Mouse (Mus musculus) neural tube, embryonic 15.5 days (tissue): Measurements from ENCODE around the gene Sapcd1. TPM values are rescaled to one million over a fixed set of nuclear protein-coding genes. Genes with fewer than 3 reads are reported as not detected.

ENCODE experiments used
- ATAC-seq: fragments of 200-750 bp; cut with Nextera tagmentation; 2 replicates; pipeline ENCODE4 v1.8.0; 2017; ENCODE audit warnings: mild to moderate bottlenecking, moderate TSS enrichment, moderate library complexity; ENCODE audit not compliant: low FRiP score
- H3K27ac ChIP-seq: fragments of 300-500 bp; sonication (generic); replicated peaks from 2 replicates; pipeline ENCODE4 v1.5.1; 2015; ENCODE audit warnings: mild to moderate bottlenecking, inconsistent platforms
- H3K27me3 ChIP-seq: fragments of 300-500 bp; sonication (generic); replicated peaks from 2 replicates; pipeline ENCODE4 v1.6.1; 2015; ENCODE audit warnings: inconsistent platforms
- H3K36me3 ChIP-seq: fragments of 300-500 bp; sonication (generic); 2 replicates; pipeline ENCODE4 v1.6.1; 2015; ENCODE audit warnings: inconsistent platforms
- H3K4me1 ChIP-seq: fragments of 300-500 bp; sonication (generic); 2 replicates; pipeline ENCODE4 v1.6.1; 2015; ENCODE audit warnings: inconsistent platforms
- H3K4me2 ChIP-seq: fragments of 300-500 bp; sonication (generic); 2 replicates; pipeline ENCODE4 v1.6.1; 2015; ENCODE audit warnings: inconsistent platforms, mild to moderate bottlenecking, moderate library complexity
- H3K4me3 ChIP-seq: fragments of 300-500 bp; sonication (generic); replicated peaks from 2 replicates; pipeline ENCODE4 v1.5.1; 2015; ENCODE audit warnings: mild to moderate bottlenecking, inconsistent platforms
- H3K9ac ChIP-seq: fragments of 300-500 bp; sonication (generic); replicated peaks from 2 replicates; pipeline ENCODE4 v1.6.1; 2015; ENCODE audit warnings: mild to moderate bottlenecking, inconsistent platforms
- H3K9me3 ChIP-seq: fragments of 300-500 bp; sonication (generic); replicated peaks from 2 replicates; pipeline ENCODE4 v1.6.1; 2016; ENCODE audit warnings: inconsistent platforms
- WGBS: fragments of 180-500 bp; shearing (Covaris S2); methylation state at CpG from one replicate; pipeline ENCODE4 v1.1.7; 2015; ENCODE audit warnings: mixed read lengths; 5-methylcytosine and 5-hydroxymethylcytosine counted together
- polyA plus RNA-seq: library from polyadenylated mRNA; unstranded; fragments of >200 nt; fragmentation: Nextera tagmentation; extraction: Ambion mirVana; gene quantifications from 2 replicates; pipeline ENCODE4 v1.2.1, GENCODE M21; 2015

The Sapcd1 gene
- polyA plus RNA-seq, 1 experiment from 2014 or later, result 1.8 TPM

DNA sequence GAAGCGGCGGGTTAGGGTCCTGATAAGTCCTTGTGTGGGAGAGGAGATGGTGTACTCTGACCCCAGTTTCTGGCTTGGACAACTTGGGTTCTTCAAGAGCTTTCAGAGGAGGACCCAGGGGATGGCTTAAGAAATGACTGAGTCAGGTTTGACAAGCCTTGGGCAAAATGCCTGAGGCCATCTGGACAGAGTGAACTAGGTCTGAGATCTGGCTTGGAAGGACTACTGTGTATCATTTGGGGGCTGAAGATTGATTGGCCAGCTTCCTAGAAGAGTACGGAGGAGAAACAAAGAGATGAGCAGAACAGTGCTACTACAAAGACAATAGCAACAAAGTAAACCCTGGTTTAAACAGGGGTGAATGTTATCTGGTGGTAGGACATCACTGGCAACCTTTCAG lies 35.6 kb upstream of the Sapcd1 start:
- Histone ChIP-seq H3K4me3 (no peak overlapping the region), H3K4me1 (peaks cover 38% of the 10 kb centered on the region), H3K36me3 (peaks cover 16% of the 10 kb centered on the region), H3K9me3 (no peaks in the 10 kb centered on the region), H3K4me2 (no peak overlapping the region), H3K9ac (no peak overlapping the region), H3K27me3 (peaks cover 45% of the 10 kb centered on the region), H3K27ac (no peak overlapping the region)
- WGBS, result 89% methylated on average over 3 of the region's 3 CpGs
- no peak for ATAC-seq

DNA sequence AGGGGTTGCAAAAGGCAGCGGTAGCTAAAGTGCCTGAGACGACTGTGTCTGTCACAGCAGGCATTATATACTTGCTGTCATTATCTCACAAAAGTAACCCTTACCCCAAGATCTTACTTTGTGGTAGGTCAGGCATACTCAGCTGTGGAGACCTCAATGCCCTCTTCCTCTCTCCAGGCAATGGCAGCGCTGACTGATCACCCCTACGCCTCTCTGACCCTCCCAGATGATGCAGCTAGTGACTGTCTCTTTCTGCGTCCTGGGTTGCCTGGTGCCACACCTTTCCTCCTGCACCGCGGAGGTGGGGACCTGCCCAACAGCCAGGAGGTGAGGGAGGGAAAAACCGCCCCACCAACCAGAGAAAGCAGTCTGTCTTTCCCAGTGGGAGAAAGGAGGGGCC lies 33.5 kb upstream of the Sapcd1 start:
- 82% methylated on average over 8 of the region's 8 CpGs for whole genome bisulfite sequencing
- H3K9me3 ChIP-seq, result no peaks in the 10 kb centered on the region
- peak overlapping the region; percentile 79; the same call in 1 of the 2 replicates for H3K4me3 ChIP-seq
- peaks cover 30% of the 10 kb centered on the region for H3K27me3 ChIP-seq
- ATAC-seq, result no peak
- H3K9ac ChIP-seq, result no peak overlapping the region
- peak overlapping the region; percentile 15; the same call in 1 of the 2 replicates for H3K4me2 ChIP-seq
- H3K4me1 ChIP-seq, result peaks cover 44% of the 10 kb centered on the region
- H3K27ac ChIP-seq, result no peak overlapping the region
- H3K36me3 ChIP-seq, result peaks cover 16% of the 10 kb centered on the region

DNA sequence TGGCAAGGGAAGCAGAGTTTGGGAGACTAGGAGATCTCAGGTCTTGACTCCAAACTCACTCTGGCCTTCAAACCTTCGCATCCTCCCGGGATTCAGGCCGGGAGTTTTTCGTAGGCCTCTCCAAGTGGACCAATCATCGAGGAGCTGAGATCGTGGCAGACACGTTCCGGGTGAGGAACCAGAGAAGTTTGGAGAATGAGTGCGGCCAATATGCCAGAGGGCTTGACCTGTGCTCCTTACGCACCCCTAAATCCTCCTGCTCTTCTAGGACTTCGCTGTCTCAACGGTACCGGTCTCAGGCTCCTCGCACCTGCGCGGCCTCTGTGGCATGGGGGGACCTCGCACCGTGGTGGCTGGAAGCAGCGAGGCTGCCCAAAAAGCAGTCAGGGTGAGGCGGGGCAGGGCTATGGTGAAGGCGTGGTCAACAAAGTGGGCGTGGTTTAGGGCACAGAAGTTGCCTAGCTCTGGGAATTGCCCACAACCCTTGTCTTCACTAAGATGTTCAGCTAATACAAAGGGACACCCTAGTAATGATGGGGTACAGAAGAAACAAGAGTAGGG lies 33.0 kb upstream of the Sapcd1 start:
- Histone ChIP-seq H3K36me3 (peaks cover 16% of the 10 kb centered on the region), H3K9me3 (no peaks in the 10 kb centered on the region), H3K27me3 (peaks cover 25% of the 10 kb centered on the region), H3K27ac (no peak overlapping the region), H3K4me1 (peaks cover 44% of the 10 kb centered on the region), H3K9ac (peak overlapping the region; percentile 76), H3K4me3 (peak overlapping the region; percentile 79), H3K4me2 (peak overlapping the region; percentile 84)
- WGBS, result 52% methylated on average over 22 of the region's 22 CpGs
- no peak for ATAC-seq

DNA sequence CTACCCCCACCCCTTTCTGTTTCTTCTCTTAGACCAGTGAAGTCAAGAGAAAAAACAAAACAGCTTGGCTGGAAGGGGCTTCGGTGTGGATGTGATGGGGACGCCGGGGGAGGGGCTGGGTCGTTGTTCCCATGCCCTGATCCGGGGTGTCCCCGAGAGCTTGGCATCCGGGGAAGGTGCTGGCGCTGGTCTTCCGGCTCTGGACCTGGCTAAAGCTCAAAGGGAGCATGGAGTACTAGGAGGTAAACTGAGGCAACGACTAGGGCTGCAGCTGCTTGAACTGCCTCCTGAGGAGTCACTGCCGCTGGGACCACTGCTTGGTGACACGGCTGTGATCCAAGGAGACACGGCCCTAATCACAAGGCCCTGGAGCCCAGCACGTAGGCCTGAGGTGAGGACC lies 32.3 kb upstream of the Sapcd1 start:
- H3K9me3 ChIP-seq, result no peaks in the 10 kb centered on the region
- 0 out of 2 replicates have a peak, but pooled peaks have one; percentile 7 for ATAC-seq
- WGBS, result 24% methylated on average over 14 of the region's 14 CpGs

DNA sequence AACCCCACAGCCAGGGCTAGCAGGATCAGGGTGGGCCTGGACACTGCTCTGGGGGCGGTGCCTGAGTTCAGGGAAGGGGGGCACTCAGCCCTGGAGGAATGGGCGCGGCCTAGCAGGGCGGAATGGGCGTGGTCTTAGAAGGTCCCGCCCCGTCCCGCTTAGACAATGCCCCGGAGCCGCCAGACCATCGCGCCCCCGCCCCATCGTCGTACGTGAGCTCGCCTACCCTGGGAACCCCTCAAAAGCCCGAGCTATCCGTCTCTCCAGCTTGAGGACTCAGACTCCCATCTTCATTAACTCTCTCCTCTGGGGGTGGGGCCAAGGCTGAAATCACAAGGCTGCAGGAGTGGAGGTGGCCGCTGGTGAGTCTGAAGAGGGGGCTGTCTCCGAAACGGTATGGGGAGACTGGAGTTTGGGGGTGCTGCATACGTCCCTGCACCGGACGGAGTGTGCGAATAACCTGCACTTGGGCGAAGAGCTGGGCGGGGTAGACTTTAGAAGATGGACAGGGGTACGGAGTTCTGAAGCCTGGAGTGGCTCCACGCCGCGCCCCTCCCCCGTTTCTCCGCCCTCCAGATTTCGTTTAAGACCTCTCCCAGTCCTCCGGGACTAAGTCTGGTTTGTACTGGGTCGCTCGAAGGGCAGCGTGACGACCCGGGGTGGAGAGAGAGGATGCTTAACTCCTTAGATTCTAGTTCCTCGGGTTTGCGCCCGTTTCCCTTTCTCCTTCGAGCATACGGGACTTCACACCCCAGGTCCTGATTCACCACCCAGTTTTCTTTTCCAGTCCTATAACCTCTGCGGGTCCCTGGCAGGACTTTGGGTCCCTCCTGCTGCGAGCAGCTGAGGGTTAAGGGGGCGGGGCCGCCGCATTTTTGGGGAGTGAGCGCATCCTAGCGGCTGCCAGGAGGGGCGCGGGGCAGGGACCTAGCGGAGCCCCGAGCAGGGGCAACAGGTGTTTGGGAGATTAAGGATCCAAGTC lies 31.4 kb upstream of the Sapcd1 start, which contains the start of gene Ddah2:
Gene Ddah2, plus strand, starts transcription at position 125 of the 982 bp plus-strand sequence.
- Histone ChIP-seq H3K27me3 (peaks cover 9% of the 10 kb centered on the region), H3K9ac (peak within 1 kb of the TSS; percentile 76), H3K4me3 (peak within 1 kb of the TSS; percentile 79), H3K4me2 (peak within 1 kb of the TSS; percentile 84), H3K4me1 (peaks cover 29% of the 10 kb centered on the region), H3K27ac (peak within 1 kb of the TSS; percentile 86), H3K9me3 (no peaks in the 10 kb centered on the region), H3K36me3 (peaks cover 18% of the 10 kb centered on the region)
- peak; percentile 93 for ATAC-seq
- under 1% methylated on average over 56 of the region's 57 CpGs for WGBS

More for the DNA sequence above, 32.3 kb upstream of the Sapcd1 start:
- H3K4me2 ChIP-seq, result peak overlapping the region; percentile 84
- H3K4me3 ChIP-seq, result peak overlapping the region; percentile 79
- H3K4me1 ChIP-seq, result peaks cover 37% of the 10 kb centered on the region
- peak overlapping the region; percentile 86 for H3K27ac ChIP-seq
- peaks cover 17% of the 10 kb centered on the region for H3K27me3 ChIP-seq
- peak overlapping the region; percentile 76 for H3K9ac ChIP-seq
- peaks cover 16% of the 10 kb centered on the region for H3K36me3 ChIP-seq

DNA sequence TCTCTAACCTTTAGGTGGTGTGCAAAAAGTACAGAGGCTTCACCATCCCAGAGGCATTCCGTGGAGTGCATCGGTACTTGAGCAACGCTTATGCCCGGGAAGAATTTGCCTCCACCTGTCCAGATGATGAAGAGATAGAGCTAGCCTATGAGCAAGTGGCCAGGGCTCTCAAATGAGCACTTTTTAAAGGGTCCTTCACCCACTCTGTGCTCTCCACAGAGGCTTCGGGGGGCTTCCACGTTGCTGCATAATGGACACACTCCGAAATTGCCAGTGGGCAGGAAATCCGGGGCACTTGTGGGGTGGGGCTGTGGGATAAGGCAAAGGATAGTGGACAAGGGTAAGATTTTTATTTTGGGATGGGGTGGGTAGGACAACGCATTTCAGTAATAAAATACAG lies 30.5 kb upstream of the Sapcd1 start:
- Histone ChIP-seq H3K4me1 (peaks cover 28% of the 10 kb centered on the region), H3K27ac (peak overlapping the region; percentile 86), H3K9ac (peak overlapping the region; percentile 76; the same call in 1 of the 2 replicates), H3K36me3 (peaks cover 18% of the 10 kb centered on the region), H3K4me2 (peak overlapping the region; percentile 84), H3K4me3 (peak overlapping the region; percentile 79), H3K9me3 (no peaks in the 10 kb centered on the region), H3K27me3 (peaks cover 2% of the 10 kb centered on the region; the same call in 1 of the 2 replicates)
- 63% methylated on average over 9 of the region's 9 CpGs for WGBS
- ATAC-seq, result no peak

DNA sequence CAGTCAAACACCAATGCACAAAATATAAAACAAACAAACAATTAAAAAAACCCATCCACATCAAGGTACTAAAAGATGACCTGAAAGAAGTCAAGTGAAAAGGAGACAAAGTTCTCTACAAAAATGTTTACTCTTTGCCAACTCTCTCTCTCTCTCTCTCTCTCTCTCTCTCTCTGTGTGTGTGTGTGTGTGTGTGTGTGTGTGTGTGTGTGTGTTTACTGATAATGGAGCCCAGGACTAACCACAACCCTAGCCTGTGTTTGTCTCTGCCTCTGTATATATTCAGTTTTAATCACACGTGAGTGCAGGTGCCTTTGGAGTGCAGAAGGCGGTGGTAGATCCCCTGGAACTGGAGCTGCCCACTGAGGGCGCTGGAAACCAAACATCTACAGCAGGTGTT lies 29.3 kb upstream of the Sapcd1 start:
- 85% methylated on average over 3 of the region's 3 CpGs for WGBS
- H3K9me3 ChIP-seq, result no peaks in the 10 kb centered on the region
- H3K9ac ChIP-seq, result no peak overlapping the region
- H3K4me3 ChIP-seq, result no peak overlapping the region
- no peak overlapping the region for H3K4me2 ChIP-seq
- H3K4me1 ChIP-seq, result peaks cover 36% of the 10 kb centered on the region
- peaks cover 16% of the 10 kb centered on the region for H3K36me3 ChIP-seq
- H3K27me3 ChIP-seq, result no peaks in the 10 kb centered on the region
- H3K27ac ChIP-seq, result no peak overlapping the region
- ATAC-seq, result no peak

DNA sequence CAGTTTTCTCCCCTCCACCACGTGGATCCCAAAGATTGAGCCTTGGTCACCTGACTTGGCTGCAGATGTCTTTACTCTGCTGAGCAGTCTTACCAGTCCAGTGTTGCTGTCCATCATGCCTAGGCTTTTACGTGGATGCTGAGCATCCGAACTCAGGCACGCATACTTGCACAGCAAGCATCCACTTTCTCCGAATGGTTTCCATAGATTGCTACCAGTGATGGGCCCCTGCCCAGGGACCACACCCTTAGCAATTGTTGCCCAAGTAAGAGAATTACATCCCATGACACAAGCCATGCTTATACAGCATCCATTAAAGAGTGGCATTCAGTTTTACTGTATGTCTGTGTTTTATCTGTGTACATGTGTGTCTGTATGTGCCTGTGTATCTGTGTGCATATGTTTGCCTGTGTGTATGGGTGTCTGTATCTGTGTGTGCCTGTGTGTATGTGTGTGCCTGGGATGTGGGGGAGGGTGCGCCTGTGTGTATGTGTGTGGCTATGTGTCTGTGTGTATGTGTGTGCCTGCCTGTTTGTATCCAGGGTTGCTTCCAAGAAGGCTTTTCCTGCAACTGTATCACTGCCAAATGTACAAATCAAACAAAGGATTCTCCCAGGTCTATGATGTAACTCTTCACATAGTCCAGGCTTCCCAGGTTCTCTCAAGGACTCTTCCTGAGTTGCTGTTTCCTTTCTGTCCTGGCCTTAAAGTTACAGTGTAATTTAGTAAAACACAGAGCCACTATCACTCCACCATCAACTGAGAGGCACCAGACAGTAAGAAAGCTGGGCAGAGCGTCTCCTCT lies 28.1 kb upstream of the Sapcd1 start:
- Histone ChIP-seq H3K36me3 (peaks cover 6% of the 10 kb centered on the region), H3K9ac (no peak overlapping the region; the same call in 1 of the 2 replicates), H3K4me1 (peaks cover 41% of the 10 kb centered on the region), H3K27ac (no peak overlapping the region), H3K4me3 (no peak overlapping the region), H3K4me2 (no peak overlapping the region), H3K9me3 (no peaks in the 10 kb centered on the region), H3K27me3 (no peaks in the 10 kb centered on the region)
- 94% methylated on average over 7 of the region's 7 CpGs for WGBS
- no peak for ATAC-seq

DNA sequence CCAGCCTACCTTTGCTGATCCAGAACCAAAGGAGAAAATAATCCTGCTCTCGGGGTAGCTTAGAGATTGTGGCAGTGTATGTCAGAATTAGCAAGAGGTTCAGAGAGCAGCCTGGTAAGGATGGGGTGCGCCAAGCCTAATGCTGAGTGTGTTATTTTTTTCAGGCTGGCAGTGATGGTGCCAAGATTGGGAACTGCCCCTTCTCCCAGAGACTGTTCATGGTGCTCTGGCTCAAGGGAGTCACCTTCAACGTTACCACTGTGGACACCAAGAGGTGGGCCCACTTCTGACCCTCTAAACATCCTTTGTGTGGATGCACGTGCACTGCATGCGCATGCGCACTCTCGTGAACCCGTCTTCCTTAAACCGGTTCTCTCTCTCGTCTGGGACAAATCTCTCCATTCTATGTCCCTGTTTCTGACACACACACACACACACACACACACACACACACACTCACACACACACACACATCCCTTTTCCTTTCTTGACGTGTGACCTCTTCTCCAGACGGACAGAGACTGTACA lies 24.5 kb upstream of the Sapcd1 start:
- H3K36me3 ChIP-seq, result peaks cover 2% of the 10 kb centered on the region; the same call in 1 of the 2 replicates
- 81% methylated on average over 12 of the region's 12 CpGs for WGBS
- peak overlapping the region; percentile 42 for H3K4me3 ChIP-seq
- H3K4me2 ChIP-seq, result peak overlapping the region; percentile 60
- H3K27me3 ChIP-seq, result no peaks in the 10 kb centered on the region
- peaks cover 40% of the 10 kb centered on the region for H3K4me1 ChIP-seq
- H3K9ac ChIP-seq, result 0 out of 2 replicates have a peak overlapping the region, but pooled peaks have one; percentile 51
- no peak for ATAC-seq
- H3K9me3 ChIP-seq, result no peaks in the 10 kb centered on the region
- H3K27ac ChIP-seq, result peak overlapping the region; percentile 83

DNA sequence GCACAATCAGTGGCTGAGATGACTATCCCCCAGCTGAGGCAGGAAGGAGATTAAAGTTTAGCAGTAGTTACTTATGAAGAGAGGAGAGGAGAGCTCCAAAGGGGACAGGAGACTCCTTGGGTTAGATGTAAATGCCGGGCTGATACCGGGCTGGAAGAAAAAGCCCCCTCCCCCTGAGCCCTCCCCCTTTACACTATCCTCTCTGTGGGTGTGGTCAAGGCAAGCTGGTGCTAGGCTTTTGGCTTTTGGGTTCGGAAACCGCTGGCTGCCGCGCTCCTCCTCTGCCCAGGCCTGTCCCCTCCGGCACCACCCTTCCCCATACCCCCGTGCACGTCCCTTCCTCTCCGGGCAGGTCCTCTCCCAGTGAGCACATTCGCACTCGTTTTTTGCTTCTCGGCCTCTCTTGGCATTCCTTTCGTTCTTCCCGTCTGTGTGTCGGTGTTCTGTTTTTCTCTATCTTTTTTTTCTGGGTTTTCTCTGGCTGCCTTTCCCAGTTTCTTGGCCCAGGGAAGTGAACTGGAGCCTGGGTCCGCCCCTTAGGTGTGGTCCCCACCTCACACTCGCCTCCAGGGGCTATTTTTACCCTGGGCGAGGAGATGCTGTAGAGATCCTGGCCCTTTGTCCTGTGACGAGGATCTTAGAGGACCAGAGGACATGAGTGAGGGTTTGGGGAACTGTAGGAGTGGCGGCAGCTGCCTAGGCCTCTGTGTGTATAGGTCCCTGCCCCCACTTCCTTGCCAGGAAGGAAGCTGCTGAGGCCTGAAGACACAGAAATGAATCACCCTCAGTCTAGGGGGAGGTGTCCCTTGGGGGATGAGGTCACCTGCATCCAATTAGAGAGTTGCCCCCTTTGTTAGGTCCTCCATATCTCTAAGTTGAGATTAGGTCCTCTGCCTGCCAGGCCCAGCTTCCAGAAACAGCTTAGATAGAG lies 23.6 kb upstream of the Sapcd1 start:
- ATAC-seq, result no peak
- Histone ChIP-seq H3K9me3 (no peaks in the 10 kb centered on the region), H3K27ac (peak overlapping the region; percentile 83), H3K4me1 (peaks cover 46% of the 10 kb centered on the region), H3K27me3 (no peaks in the 10 kb centered on the region), H3K4me3 (peak overlapping the region; percentile 42), H3K9ac (peak overlapping the region; percentile 51), H3K4me2 (peak overlapping the region; percentile 60), H3K36me3 (peaks cover 2% of the 10 kb centered on the region; the same call in 1 of the 2 replicates)
- WGBS, result 6% methylated on average over 21 of the region's 21 CpGs
